Comparison of ENCODE assay signal across 12 mouse cellular contexts in the genomic region with DNA sequence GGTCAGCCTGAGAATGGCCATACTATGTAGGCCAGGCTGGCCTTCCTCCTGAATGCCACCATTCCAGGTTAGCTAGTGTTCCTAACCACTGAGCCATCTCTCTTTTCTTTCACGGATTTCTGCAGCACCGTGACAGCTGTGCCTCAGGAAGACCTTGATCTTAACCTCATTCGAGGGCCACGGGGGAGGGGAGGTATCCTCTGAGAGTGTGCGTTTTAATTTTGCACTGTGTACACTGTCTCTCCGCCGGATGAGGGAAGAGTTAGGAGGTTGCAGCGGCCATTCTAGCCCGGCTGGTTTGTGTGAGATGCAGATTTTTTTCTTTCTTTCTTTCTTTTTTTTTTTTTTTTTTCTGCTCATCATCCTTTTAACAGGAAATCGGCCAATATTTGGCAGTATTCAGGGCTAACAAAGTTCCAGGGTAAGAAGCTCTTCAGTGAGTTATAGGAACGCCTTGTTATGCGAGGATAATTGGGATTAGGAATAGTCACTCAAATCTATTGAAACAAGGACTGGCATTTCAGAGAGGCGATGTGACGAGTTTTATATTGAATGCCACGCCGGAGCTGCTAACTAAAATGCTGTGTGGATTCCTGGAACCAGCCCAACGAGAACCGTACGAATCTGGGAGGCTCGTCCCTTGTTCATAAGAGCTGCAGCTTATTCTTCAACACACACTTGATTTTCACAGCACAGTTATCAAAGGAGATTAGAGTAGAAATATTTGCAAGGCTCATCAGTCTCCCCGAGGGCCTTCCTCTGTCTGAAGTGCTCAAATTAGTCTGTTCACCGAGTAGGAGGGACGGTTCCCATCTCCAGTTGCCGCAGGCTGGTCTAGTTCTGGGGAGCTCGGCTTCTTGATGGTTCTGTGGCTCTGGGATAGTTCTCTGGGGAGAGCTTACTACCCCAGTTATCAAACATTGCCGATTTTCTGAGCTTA. TPM values are rescaled to one million over a fixed set of nuclear protein-coding genes. Genes with fewer than 3 reads are reported as not detected.
DNase-seq lines count a peak whose midpoint lies in the region; ATAC-seq and TF ChIP-seq lines count a peak whose summit lies in the region.
"Had no signal": no experiment of that assay in that cellular context is flagged by ENCODE, and none has a peak within 500 bp of the region (broad histone marks: within the 10 kb centered on the region; RNA-seq: fewer than 3 reads in every experiment).

No protein-coding gene starts in this region.

- no peak for TF ChIP-seq CTCF in thymus, adult 2 months (IDR thresholded peaks at IDR 0.05; ENCODE audit: borderline replicate concordance, control insufficient read depth, extremely low read depth, insufficient read depth, low read length, poor library complexity)

- no peaks in the 10 kb centered on the region for H3K36me3 ChIP-seq in hindbrain, embryonic 11.5 days (ENCODE audit: control insufficient read depth, insufficient read depth, low read length)
- H3K36me3 ChIP-seq in hindbrain, embryonic 10.5 days, result no peaks in the 10 kb centered on the region
- no peaks in the 10 kb centered on the region for H3K36me3 ChIP-seq in forebrain, embryonic 10.5 days (replicated peaks)
- no peaks in the 10 kb centered on the region for H3K36me3 ChIP-seq in midbrain, embryonic 10.5 days
- H3K36me3 ChIP-seq in thymus, adult 2 months (ENCODE audit: control insufficient read depth, insufficient read depth, low read length), result no peaks in the 10 kb centered on the region
- H3K36me3 ChIP-seq: embryonic facial prominence, embryonic 15.5 days had no signal

- H3K27ac ChIP-seq in hindbrain, embryonic 11.5 days (ENCODE audit: low read depth, low read length), result no peak overlapping the region
- H3K27ac ChIP-seq in hindbrain, embryonic 10.5 days, result no peak overlapping the region; the same call in 1 of the 2 replicates
- H3K27ac ChIP-seq in forebrain, embryonic 10.5 days, result peak overlapping the region; percentile 37; the same call in 1 of the 2 replicates
- H3K27ac ChIP-seq in midbrain, embryonic 10.5 days (replicated peaks), result peak overlapping the region; percentile 75
- H3K27ac ChIP-seq in thymus, adult 2 months (ENCODE audit: control insufficient read depth, insufficient read depth, low read length), result no peak overlapping the region
- H3K27ac ChIP-seq: embryonic facial prominence, embryonic 15.5 days had no signal

- TF ChIP-seq POLR2A in thymus, adult 2 months (IDR thresholded peaks at IDR 0.05; ENCODE audit: control insufficient read depth, extremely low read depth, insufficient read depth, low read length, poor library complexity), result no peak

- DNase-seq in hindbrain, embryonic 11.5 days (ENCODE audit: low spot score), result peak; percentile 35
- DNase-seq in hindbrain, embryonic 10.5 days (ENCODE audit: low spot score), result no peak
- DNase-seq in forebrain, embryonic 10.5 days (ENCODE audit: extremely low spot score, low spot score), result no peak
- DNase-seq in midbrain, embryonic 10.5 days (ENCODE audit: low spot score), result no peak
- peak; percentile 19 for DNase-seq in thymus, adult 2 months
- DNase-seq in cerebellum, postnatal 4 days (ENCODE audit: low spot score in 2 of 2), result no peak
- DNase-seq in heart, adult 11 months, result no peak
- DNase-seq in lung, postnatal 25 days (ENCODE audit: low spot score), result no peak
- DNase-seq: adrenal gland, postnatal 10 days; cerebellum, adult 11-12 months had no signal

- H3K4me2 ChIP-seq in hindbrain, embryonic 11.5 days (replicated peaks; ENCODE audit: low read depth, low read length), result no peak overlapping the region
- H3K4me2 ChIP-seq: embryonic facial prominence, embryonic 15.5 days had no signal

- no peaks in the 10 kb centered on the region for H3K4me1 ChIP-seq in hindbrain, embryonic 11.5 days (replicated peaks; ENCODE audit: control insufficient read depth, insufficient read depth, low read length)
- peaks cover 18% of the 10 kb centered on the region for H3K4me1 ChIP-seq in hindbrain, embryonic 10.5 days (replicated peaks)
- peaks cover 29% of the 10 kb centered on the region for H3K4me1 ChIP-seq in forebrain, embryonic 10.5 days
- peaks cover 36% of the 10 kb centered on the region for H3K4me1 ChIP-seq in midbrain, embryonic 10.5 days
- H3K4me1 ChIP-seq in thymus, adult 2 months (replicated peaks; ENCODE audit: control insufficient read depth, insufficient read depth, low read length), result no peaks in the 10 kb centered on the region

- H3K9ac ChIP-seq in hindbrain, embryonic 11.5 days (ENCODE audit: low read depth, low read length), result no peak overlapping the region
- H3K9ac ChIP-seq: embryonic facial prominence, embryonic 15.5 days had no signal

- H3K9me3 ChIP-seq in hindbrain, embryonic 11.5 days (ENCODE audit: control insufficient read depth, low read length), result no peaks in the 10 kb centered on the region
- no peaks in the 10 kb centered on the region for H3K9me3 ChIP-seq in hindbrain, embryonic 10.5 days
- no peaks in the 10 kb centered on the region for H3K9me3 ChIP-seq in forebrain, embryonic 10.5 days
- H3K9me3 ChIP-seq in midbrain, embryonic 10.5 days (replicated peaks), result no peaks in the 10 kb centered on the region
- H3K9me3 ChIP-seq: embryonic facial prominence, embryonic 15.5 days had no signal

- ATAC-seq in hindbrain, embryonic 11.5 days (ENCODE audit: low FRiP score), result no peak
- ATAC-seq: inflammation-experienced regulatory T-cells, adult 6 months had no signal

- H3K4me3 ChIP-seq in hindbrain, embryonic 11.5 days (ENCODE audit: low read depth, low read length), result no peak overlapping the region
- no peak overlapping the region for H3K4me3 ChIP-seq in hindbrain, embryonic 10.5 days
- no peak overlapping the region for H3K4me3 ChIP-seq in forebrain, embryonic 10.5 days
- no peak overlapping the region for H3K4me3 ChIP-seq in midbrain, embryonic 10.5 days
- H3K4me3 ChIP-seq in thymus, adult 2 months (ENCODE audit: control insufficient read depth, insufficient read depth, low read length), result no peak overlapping the region
- H3K4me3 ChIP-seq: embryonic facial prominence, embryonic 15.5 days had no signal

- WGBS in hindbrain, embryonic 11.5 days, result 68% methylated on average over 26 of the region's 26 CpGs
- WGBS in hindbrain, embryonic 10.5 days, result 68% methylated on average over 26 of the region's 26 CpGs
- 67% methylated on average over 26 of the region's 26 CpGs for WGBS in forebrain, embryonic 10.5 days
- 66% methylated on average over 26 of the region's 26 CpGs for WGBS in midbrain, embryonic 10.5 days
- 71% methylated on average over 26 of the region's 26 CpGs for WGBS in thymus, adult 2 months

- H3K27me3 ChIP-seq in hindbrain, embryonic 11.5 days (ENCODE audit: control insufficient read depth, insufficient read depth, low read length), result no peaks in the 10 kb centered on the region
- H3K27me3 ChIP-seq in hindbrain, embryonic 10.5 days (ENCODE audit: insufficient read depth, poor library complexity, severe bottlenecking), result no peaks in the 10 kb centered on the region
- no peaks in the 10 kb centered on the region for H3K27me3 ChIP-seq in forebrain, embryonic 10.5 days (ENCODE audit: poor library complexity, severe bottlenecking)
- no peaks in the 10 kb centered on the region for H3K27me3 ChIP-seq in midbrain, embryonic 10.5 days (ENCODE audit: low read depth, poor library complexity, severe bottlenecking)
- H3K27me3 ChIP-seq in thymus, adult 2 months (ENCODE audit: control insufficient read depth, insufficient read depth, low read length), result no peaks in the 10 kb centered on the region
- H3K27me3 ChIP-seq: embryonic facial prominence, embryonic 15.5 days had no signal

RNA-seq across cellular contexts. Expression of a gene that starts 26.0 kb away (rescaled TPM):
- 799 and 828 TPM in 2 replicates for polyA plus RNA-seq in hindbrain, embryonic 11.5 days (2014; fragmentation: Nextera tagmentation; extraction: Ambion mirVana)
- 886 and 980 TPM in 2 replicates for polyA plus RNA-seq in hindbrain, embryonic 10.5 days (2016; fragmentation: Nextera tagmentation; extraction: Ambion mirVana)
- polyA plus RNA-seq in forebrain, embryonic 10.5 days (2016; fragmentation: Nextera tagmentation; extraction: Ambion mirVana), result 1,091 and 1,094 TPM in 2 replicates
- polyA plus RNA-seq in midbrain, embryonic 10.5 days (2016; fragmentation: Nextera tagmentation; extraction: Ambion mirVana), result 965 and 1,091 TPM in 2 replicates
- polyA plus RNA-seq in thymus, adult 2 months (2012; rRNA removed), result 145 and 165 TPM in 2 replicates

RNA-seq across cellular contexts. Expression of a gene that starts 37.5 kb away (rescaled TPM):
- polyA plus RNA-seq in hindbrain, embryonic 11.5 days (2014; fragmentation: Nextera tagmentation; extraction: Ambion mirVana), result 25.1 and 31.0 TPM in 2 replicates
- 25.9 and 26.7 TPM in 2 replicates for polyA plus RNA-seq in hindbrain, embryonic 10.5 days (2016; fragmentation: Nextera tagmentation; extraction: Ambion mirVana)
- 24.9 and 25.3 TPM in 2 replicates for polyA plus RNA-seq in forebrain, embryonic 10.5 days (2016; fragmentation: Nextera tagmentation; extraction: Ambion mirVana)
- polyA plus RNA-seq in midbrain, embryonic 10.5 days (2016; fragmentation: Nextera tagmentation; extraction: Ambion mirVana), result 26.5 and 26.6 TPM in 2 replicates
- 24.1 and 27.2 TPM in 2 replicates for polyA plus RNA-seq in thymus, adult 2 months (2012; rRNA removed)

RNA-seq across cellular contexts. Expression of a gene that starts 50.6 kb away (rescaled TPM):
- polyA plus RNA-seq in hindbrain, embryonic 11.5 days (2014; fragmentation: Nextera tagmentation; extraction: Ambion mirVana), result 0.05 and 0.20 TPM in 2 replicates
- polyA plus RNA-seq in hindbrain, embryonic 10.5 days (2016; fragmentation: Nextera tagmentation; extraction: Ambion mirVana), result 0.06 and 0.13 TPM in 2 replicates
- polyA plus RNA-seq in forebrain, embryonic 10.5 days (2016; fragmentation: Nextera tagmentation; extraction: Ambion mirVana), result 0.02 TPM in 1 of 2 replicates, not detected in the other
- 0.09 and 0.16 TPM in 2 replicates for polyA plus RNA-seq in midbrain, embryonic 10.5 days (2016; fragmentation: Nextera tagmentation; extraction: Ambion mirVana)
- 3.3 TPM in 2 replicates for polyA plus RNA-seq in thymus, adult 2 months (2012; rRNA removed)

Comparison
In these comparisons a context has a peak if more than half of its experiments do, and no peak if none do; other contexts are left out.
1. DNase-seq: peak in hindbrain, embryonic 11.5 days (single experiment) and thymus, adult 2 months (single experiment); none in hindbrain, embryonic 10.5 days (single experiment), forebrain, embryonic 10.5 days (single experiment), midbrain, embryonic 10.5 days (single experiment), cerebellum, postnatal 4 days (0 of 2), heart, adult 11 months (single experiment) and lung, postnatal 25 days (single experiment).
2. H3K27ac ChIP-seq: peak in forebrain, embryonic 10.5 days (single experiment) and midbrain, embryonic 10.5 days (single experiment); none in hindbrain, embryonic 11.5 days (single experiment), hindbrain, embryonic 10.5 days (single experiment) and thymus, adult 2 months (single experiment).